Mouse (Mus musculus) liver, embryonic 15.5 days (tissue): ENCODE data around the gene Smg6. TPM values are rescaled to one million over a fixed set of nuclear protein-coding genes. Genes with fewer than 3 reads are reported as not detected.
A peak's percentile ranks its signal among the peaks of the same experiment; 100 is the strongest.

Experiments
- ATAC-seq: fragments of 200-750 bp; cut with Nextera tagmentation; 2 replicates; pipeline ENCODE4 v1.8.0; 2017; ENCODE audit warnings: moderate number of reproducible peaks, mild to moderate bottlenecking, moderate library complexity; ENCODE audit not compliant: insufficient read depth
- H3K27ac ChIP-seq: fragments of 300-500 bp; sonication (generic); replicated peaks from 2 replicates; pipeline ENCODE4 v1.5.1; 2015; ENCODE audit warnings: mild to moderate bottlenecking, inconsistent platforms
- H3K27me3 ChIP-seq: fragments of 300-500 bp; sonication (generic); 2 replicates; pipeline ENCODE4 v1.6.1; 2015; ENCODE audit warnings: mild to moderate bottlenecking, inconsistent platforms
- H3K36me3 ChIP-seq: fragments of 300-500 bp; sonication (generic); replicated peaks from 2 replicates; pipeline ENCODE4 v1.6.1; 2015; ENCODE audit warnings: moderate library complexity, mild to moderate bottlenecking, inconsistent platforms
- H3K4me1 ChIP-seq: fragments of 300-500 bp; sonication (generic); replicated peaks from 2 replicates; pipeline ENCODE4 v1.6.1; 2015; ENCODE audit warnings: inconsistent platforms
- H3K4me2 ChIP-seq: fragments of 300-500 bp; sonication (generic); 2 replicates; pipeline ENCODE4 v1.6.1; 2015; ENCODE audit warnings: moderate library complexity, mild to moderate bottlenecking, inconsistent platforms
- H3K4me3 ChIP-seq: fragments of 300-500 bp; sonication (generic); replicated peaks from 2 replicates; pipeline ENCODE4 v1.5.1; 2015; ENCODE audit warnings: mild to moderate bottlenecking, inconsistent platforms
- H3K9ac ChIP-seq: fragments of 300-500 bp; sonication (generic); 2 replicates; pipeline ENCODE4 v1.6.1; 2015; ENCODE audit warnings: moderate library complexity, mild to moderate bottlenecking, inconsistent platforms
- H3K9me3 ChIP-seq: fragments of 300-500 bp; sonication (generic); replicated peaks from 2 replicates; pipeline ENCODE4 v1.6.1; 2016; ENCODE audit warnings: inconsistent platforms
- WGBS: fragments of 180-500 bp; shearing (Covaris S2); methylation state at CpG from one replicate; pipeline ENCODE4 v1.1.7; 2015; ENCODE audit warnings: mixed read lengths; ENCODE audit not compliant: insufficient replicate concordance; 5-methylcytosine and 5-hydroxymethylcytosine counted together
- polyA plus RNA-seq: library from polyadenylated mRNA; unstranded; fragments of >200 nt; fragmentation: Nextera tagmentation; extraction: Ambion mirVana; gene quantifications from 2 replicates; pipeline ENCODE4 v1.2.1, GENCODE M21; 2015

Gene Smg6
- polyA plus RNA-seq: 4.5 and 4.7 TPM in 2 replicates

DNA sequence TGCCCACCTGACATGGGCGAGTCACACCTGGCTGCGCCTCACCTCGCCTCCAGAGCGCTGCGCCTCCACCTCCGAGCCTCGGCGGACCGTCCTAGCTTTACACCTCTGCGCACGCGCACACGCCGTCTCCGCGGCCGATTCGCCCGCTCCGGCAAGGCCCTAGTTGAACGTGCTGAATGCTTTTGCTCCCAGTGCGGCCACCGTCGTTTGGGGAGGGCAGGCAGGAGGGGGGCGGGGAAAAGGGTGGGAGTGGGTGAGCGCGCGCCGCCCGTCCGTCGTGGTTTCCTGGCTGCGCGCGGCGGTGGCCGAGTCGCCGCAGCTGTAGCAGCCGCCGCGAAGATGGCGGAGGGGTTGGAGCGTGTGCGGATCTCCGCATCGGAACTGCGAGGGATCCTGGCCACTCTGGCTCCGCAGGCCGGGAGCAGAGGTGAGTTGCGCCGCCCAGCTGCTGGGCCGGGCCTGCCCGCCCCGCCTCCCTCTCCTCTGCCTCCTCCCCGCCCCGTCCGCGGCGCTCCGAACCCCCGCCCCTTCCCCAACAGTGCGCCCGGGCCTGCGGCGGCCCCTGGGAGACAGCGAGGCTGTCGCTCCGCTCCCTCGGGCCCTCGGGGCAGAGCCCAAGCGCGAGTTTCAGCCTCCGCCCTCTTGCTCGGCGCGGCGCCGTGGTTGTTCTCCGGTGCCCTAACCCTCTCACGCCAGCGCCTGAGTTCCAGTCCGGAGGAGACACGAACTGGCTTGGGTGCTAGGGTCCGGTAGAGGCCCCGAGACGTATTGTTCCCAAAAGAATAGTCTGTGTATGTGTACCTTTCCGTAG is at the start of gene Smg6, which contains the start of gene Srr:
Smg6 (plus strand) TSS at position 247 of the 811 bp plus-strand sequence.
Srr (minus strand) TSS at position 372 of the 811 bp plus-strand sequence.
- Histone ChIP-seq H3K4me2 (peak within 1 kb of the TSS; percentile 76), H3K27me3 (no peaks in the 10 kb centered on the region), H3K9ac (peak within 1 kb of the TSS; percentile 84), H3K4me3 (peak within 1 kb of the TSS; percentile 71), H3K4me1 (peaks cover 25% of the 10 kb centered on the region), H3K36me3 (peaks cover 12% of the 10 kb centered on the region; the same call in 1 of the 2 replicates), H3K9me3 (no peaks in the 10 kb centered on the region), H3K27ac (peak within 1 kb of the TSS; percentile 94)
- WGBS: 0% methylated on average over 68 of the region's 88 CpGs
- ATAC-seq: peak; percentile 95

DNA sequence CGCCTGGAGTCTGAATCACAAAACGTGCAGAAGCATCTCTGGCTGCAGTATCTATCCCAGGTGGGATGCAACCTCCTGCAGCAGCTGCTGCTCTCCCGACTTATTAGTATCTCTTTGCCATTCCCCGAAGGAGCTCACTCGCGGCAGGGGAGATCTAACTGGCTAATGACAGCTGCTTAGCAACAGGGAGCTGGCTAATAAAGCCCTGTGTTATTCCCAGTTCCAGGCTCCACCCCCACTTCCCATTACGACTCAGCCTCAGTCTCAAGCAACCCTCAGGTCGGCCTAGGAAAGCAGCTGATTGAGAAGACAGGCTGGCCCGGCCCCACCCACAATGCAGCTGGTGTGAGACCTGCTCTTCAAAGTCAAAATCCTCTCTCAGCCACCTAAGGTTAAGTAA is 48.8 kb upstream of the Smg6 start:
- Histone ChIP-seq H3K4me1 (0 out of 2 replicates have a peak, but pooled peaks cover 7% of the 10 kb centered on the region), H3K4me2 (no peak overlapping the region), H3K4me3 (no peak overlapping the region), H3K27me3 (no peaks in the 10 kb centered on the region), H3K36me3 (no peaks in the 10 kb centered on the region), H3K27ac (no peak overlapping the region), H3K9ac (no peak overlapping the region), H3K9me3 (no peaks in the 10 kb centered on the region)
- WGBS: 20% methylated on average over 9 of the region's 9 CpGs
- no peak for ATAC-seq

- no peak overlapping the region for H3K9ac ChIP-seq
- H3K4me1 ChIP-seq: 0 out of 2 replicates have a peak, but pooled peaks cover 8% of the 10 kb centered on the region
- no peaks in the 10 kb centered on the region for H3K27me3 ChIP-seq
- 80% methylated on average over 9 of the region's 9 CpGs for WGBS
- no peaks in the 10 kb centered on the region for H3K36me3 ChIP-seq
- H3K9me3 ChIP-seq: no peaks in the 10 kb centered on the region
- no peak overlapping the region for H3K4me3 ChIP-seq
- no peak overlapping the region for H3K4me2 ChIP-seq
- ATAC-seq: no peak
- H3K27ac ChIP-seq: no peak overlapping the region
Measured at GRCm38 (mm10) chr11:74880999-74881398, 44.6 kb upstream of the Smg6 start.

GRCm38 (mm10) chr11:74881979-74882378 is 43.6 kb upstream of the Smg6 start:
- ATAC-seq: no peak
- Histone ChIP-seq H3K27me3 (no peaks in the 10 kb centered on the region), H3K27ac (no peak overlapping the region), H3K36me3 (no peaks in the 10 kb centered on the region), H3K4me3 (no peak overlapping the region), H3K9me3 (no peaks in the 10 kb centered on the region), H3K4me2 (no peak overlapping the region), H3K9ac (no peak overlapping the region), H3K4me1 (0 out of 2 replicates have a peak, but pooled peaks cover 6% of the 10 kb centered on the region)
- 78% methylated on average over 14 of the region's 14 CpGs for WGBS

DNA sequence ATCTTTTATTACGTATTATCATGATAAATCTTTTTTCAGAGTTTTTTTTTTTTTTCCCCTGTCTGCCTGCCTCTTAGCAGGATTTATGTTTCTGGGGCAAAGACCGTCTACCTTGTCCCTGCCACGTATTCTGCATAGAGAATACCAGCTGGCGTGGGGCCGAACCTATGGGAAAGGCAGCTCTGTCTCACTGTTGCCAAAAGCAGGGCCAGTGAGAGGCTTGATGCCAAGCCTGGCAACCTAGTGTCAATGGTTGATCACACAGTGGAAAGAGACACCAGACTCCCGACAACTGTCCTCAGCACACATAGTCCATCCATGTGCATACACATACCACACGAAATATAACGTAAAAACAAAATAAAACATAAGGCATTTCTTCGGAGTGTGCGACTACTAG is 42.5 kb upstream of the Smg6 start:
- no peak overlapping the region for H3K4me3 ChIP-seq
- WGBS: 86% methylated on average over 10 of the region's 10 CpGs
- H3K4me1 ChIP-seq: 0 out of 2 replicates have a peak, but pooled peaks cover 6% of the 10 kb centered on the region

GRCm38 (mm10) chr11:74894619-74895018 is 31.0 kb upstream of the Smg6 start:
- H3K4me3 ChIP-seq: no peak overlapping the region
- H3K36me3 ChIP-seq: peaks cover 3% of the 10 kb centered on the region
- no peaks in the 10 kb centered on the region for H3K27me3 ChIP-seq
- H3K4me1 ChIP-seq: peaks cover 31% of the 10 kb centered on the region
- H3K9ac ChIP-seq: no peak overlapping the region
- no peak for ATAC-seq
- H3K4me2 ChIP-seq: no peak overlapping the region
- H3K9me3 ChIP-seq: no peaks in the 10 kb centered on the region
- no peak overlapping the region for H3K27ac ChIP-seq
- 80% methylated on average over 4 of the region's 4 CpGs for WGBS

More for the DNA sequence above, 42.5 kb upstream of the Smg6 start:
- ATAC-seq: no peak
- H3K27me3 ChIP-seq: no peaks in the 10 kb centered on the region
- H3K9me3 ChIP-seq: no peaks in the 10 kb centered on the region
- H3K9ac ChIP-seq: no peak overlapping the region
- no peak overlapping the region for H3K27ac ChIP-seq
- no peak overlapping the region for H3K4me2 ChIP-seq
- H3K36me3 ChIP-seq: no peaks in the 10 kb centered on the region

- under 1% methylated on average over 55 of the region's 55 CpGs for WGBS
- peaks cover 19% of the 10 kb centered on the region for H3K36me3 ChIP-seq
- H3K9ac ChIP-seq: peak overlapping the region; percentile 68
- peak; percentile 68 for ATAC-seq
- H3K4me3 ChIP-seq: peak overlapping the region; percentile 80
- no peaks in the 10 kb centered on the region for H3K9me3 ChIP-seq
- peaks cover 45% of the 10 kb centered on the region for H3K4me1 ChIP-seq
- H3K4me2 ChIP-seq: peak overlapping the region; percentile 100
- peak overlapping the region; percentile 80 for H3K27ac ChIP-seq
- H3K27me3 ChIP-seq: no peaks in the 10 kb centered on the region
Measured at GRCm38 (mm10) chr11:74895980-74896900, 29.4 kb upstream of the Smg6 start.

DNA sequence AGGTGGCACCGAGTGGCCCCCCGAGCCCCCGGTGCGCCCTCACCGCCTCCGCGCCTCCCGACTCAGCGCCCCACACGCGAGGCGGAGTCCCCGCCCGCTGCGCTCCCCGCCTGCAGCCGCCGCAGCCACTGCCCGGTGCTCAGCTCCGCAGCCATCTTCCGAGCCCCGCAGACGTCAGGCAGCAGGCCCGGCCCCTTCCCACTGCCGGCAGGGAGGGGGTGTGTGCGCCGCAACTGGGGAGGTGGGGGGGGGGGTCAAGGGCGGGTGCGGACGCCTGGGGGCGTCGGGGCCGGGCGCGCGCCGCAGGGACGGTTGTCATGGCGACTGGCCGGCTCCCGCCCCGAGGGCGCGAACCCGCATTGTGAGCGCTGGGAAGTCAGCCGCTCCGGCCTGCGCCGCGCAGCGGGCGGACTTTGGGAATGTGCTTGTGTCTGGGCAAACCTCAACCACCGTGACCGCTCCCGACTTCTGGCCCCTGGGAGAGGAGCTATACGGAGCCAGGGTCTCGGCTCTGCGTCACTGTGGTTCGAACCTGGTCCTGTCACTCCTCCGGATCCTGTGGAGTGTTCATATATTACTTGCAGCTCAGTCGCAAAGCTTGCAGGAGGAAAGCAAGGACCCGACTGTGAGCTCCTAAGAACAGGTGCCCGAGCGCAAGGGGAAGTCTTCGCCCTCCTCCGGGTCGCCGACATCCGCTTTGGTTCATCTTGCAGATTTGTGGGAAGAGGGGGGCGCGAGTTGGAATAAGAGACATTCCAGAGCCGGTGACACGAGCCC is 28.5 kb upstream of the Smg6 start, which contains the start of gene Sgsm2:
Sgsm2 (minus strand) TSS at position 160 of the 777 bp plus-strand sequence.
- WGBS: under 1% methylated on average over 74 of the region's 74 CpGs
- Histone ChIP-seq H3K27me3 (no peaks in the 10 kb centered on the region), H3K9me3 (no peaks in the 10 kb centered on the region), H3K9ac (peak within 1 kb of the TSS; percentile 68), H3K4me2 (peak within 1 kb of the TSS; percentile 100), H3K4me3 (peak within 1 kb of the TSS; percentile 80), H3K4me1 (peaks cover 48% of the 10 kb centered on the region), H3K27ac (peak within 1 kb of the TSS; percentile 80), H3K36me3 (peaks cover 27% of the 10 kb centered on the region)
- ATAC-seq: peak; percentile 63

- Histone ChIP-seq H3K4me3 (peak within 1 kb of the TSS; percentile 80), H3K36me3 (peaks cover 34% of the 10 kb centered on the region), H3K4me1 (peaks cover 48% of the 10 kb centered on the region), H3K27me3 (no peaks in the 10 kb centered on the region), H3K27ac (peak within 1 kb of the TSS; percentile 80), H3K9ac (peak within 1 kb of the TSS; percentile 68), H3K4me2 (peak within 1 kb of the TSS; percentile 100), H3K9me3 (no peaks in the 10 kb centered on the region)
- under 1% methylated on average over 54 of the region's 54 CpGs for WGBS
- ATAC-seq: peak; percentile 76
Measured at GRCm38 (mm10) chr11:74897678-74898516, 27.7 kb upstream of the Smg6 start, which contains the start of gene Tsr1. Gene Tsr1, plus strand, starts transcription at chr11:74898071.

DNA sequence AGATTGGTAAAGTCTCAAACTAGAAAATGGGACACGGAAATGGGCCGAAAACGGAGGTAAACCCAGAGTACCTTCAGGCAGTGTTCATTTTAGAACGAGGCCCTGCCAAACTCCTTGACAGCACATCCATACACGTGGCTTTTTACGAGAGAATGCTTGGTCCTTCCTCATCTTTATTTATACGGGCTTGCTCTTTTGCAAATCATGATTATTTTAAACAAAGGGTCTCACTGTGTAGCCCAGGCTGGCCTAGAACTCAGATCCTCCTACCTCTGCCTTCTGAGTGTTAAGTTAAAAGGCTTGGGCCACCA is 27.2 kb upstream of the Smg6 start:
- H3K4me1 ChIP-seq: peaks cover 48% of the 10 kb centered on the region
- H3K4me3 ChIP-seq: peak overlapping the region; percentile 80
- 0% methylated on average over 7 of the region's 7 CpGs for WGBS
- peaks cover 40% of the 10 kb centered on the region for H3K36me3 ChIP-seq
- peak overlapping the region; percentile 68 for H3K9ac ChIP-seq
- peak overlapping the region; percentile 100 for H3K4me2 ChIP-seq
- ATAC-seq: no peak
- H3K9me3 ChIP-seq: no peaks in the 10 kb centered on the region
- no peak overlapping the region; the same call in 1 of the 2 replicates for H3K27ac ChIP-seq
- no peaks in the 10 kb centered on the region for H3K27me3 ChIP-seq
